Mouse (Mus musculus) forebrain, postnatal 0 days (tissue): ENCODE measurements at regions not wholly inside any gene's neighbourhood (a gene's known extent, or its start where the extent isn't known, plus 50 kb on each side); places are given as distances from the start of the nearest gene placed in this dataset.

Experiments used
- ATAC-seq: fragments of 200-750 bp; cut with Nextera tagmentation; 2 replicates; pipeline ENCODE4 v1.8.0; 2017; ENCODE audit warnings: mild to moderate bottlenecking, moderate library complexity
- DNase-seq: peaks from one replicate; pipeline ENCODE4 v3.0.0-alpha.2; 2015
- H3K27ac ChIP-seq: fragments of 300-500 bp; sonication (generic); 2 replicates; pipeline ENCODE4 v1.5.1; 2014; ENCODE audit warnings: low read depth, mild to moderate bottlenecking, antibody characterized with exemption, low read length, moderate library complexity, mixed read lengths
- H3K27me3 ChIP-seq: fragments of 300-500 bp; sonication (generic); 2 replicates; pipeline ENCODE4 v1.6.1; 2014; ENCODE audit warnings: mild to moderate bottlenecking, low read length, mixed read lengths; ENCODE audit not compliant: insufficient read depth
- H3K36me3 ChIP-seq: fragments of 300-500 bp; sonication (generic); 2 replicates; pipeline ENCODE4 v1.6.1; 2014; ENCODE audit warnings: mild to moderate bottlenecking, moderate library complexity; ENCODE audit not compliant: insufficient read depth
- H3K4me1 ChIP-seq: fragments of 300-500 bp; sonication (generic); 2 replicates; pipeline ENCODE4 v1.6.1; 2014; ENCODE audit warnings: antibody characterized with exemption; ENCODE audit not compliant: insufficient read depth
- H3K4me2 ChIP-seq: fragments of 300-500 bp; sonication (generic); 2 replicates; pipeline ENCODE4 v1.6.1; 2014; ENCODE audit warnings: low read depth, mild to moderate bottlenecking, moderate library complexity
- H3K4me3 ChIP-seq: fragments of 300-500 bp; sonication (generic); 2 replicates; pipeline ENCODE4 v1.5.1; 2014; ENCODE audit warnings: low read depth, low read length, mixed read lengths
- H3K9ac ChIP-seq: fragments of 300-500 bp; sonication (generic); 2 replicates; pipeline ENCODE4 v1.6.1; 2014; ENCODE audit warnings: mild to moderate bottlenecking
- H3K9me3 ChIP-seq: fragments of 300-500 bp; sonication (generic); 2 replicates; pipeline ENCODE4 v1.6.1; 2016; ENCODE audit warnings: low read length
- CTCF ChIP-seq: sonication (generic); IDR thresholded peaks from 2 replicates; pipeline ENCODE4 v1.5.1; 2016; ENCODE audit warnings: antibody characterized with exemption, control low read depth, low read depth
- WGBS: fragments of 180-500 bp; shearing (Covaris S2); extraction: QIAGEN DNeasy Blood & Tissue Kit; methylation state at CpG from one replicate; pipeline ENCODE4 v1.1.7; 2014; 5-methylcytosine and 5-hydroxymethylcytosine counted together

DNA sequence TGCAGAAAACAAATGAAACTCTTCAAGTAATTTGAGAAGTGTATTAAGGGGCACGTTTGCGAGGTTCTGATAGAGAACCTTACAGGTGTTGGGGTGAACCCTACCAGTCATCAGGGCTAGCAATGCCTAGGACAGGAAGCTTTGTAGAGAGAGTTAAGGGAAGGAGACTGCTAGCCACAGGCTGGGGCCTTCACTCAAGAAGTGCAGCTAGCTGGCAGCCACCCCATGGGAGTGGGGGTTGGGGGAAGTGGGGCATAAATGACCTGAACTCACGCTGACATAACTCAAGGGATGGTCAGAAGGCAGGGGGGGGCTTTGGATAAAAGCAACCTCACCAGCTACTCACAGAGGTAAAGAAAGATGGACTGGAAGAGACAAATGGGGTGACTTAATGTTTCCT is 80.3 kb upstream of the Gm47985 start:
- Histone ChIP-seq H3K27ac (no peak overlapping the region), H3K4me2 (no peak overlapping the region), H3K9ac (no peak overlapping the region), H3K4me3 (no peak overlapping the region), H3K36me3 (no peaks in the 10 kb centered on the region), H3K27me3 (no peaks in the 10 kb centered on the region), H3K4me1 (no peaks in the 10 kb centered on the region), H3K9me3 (no peaks in the 10 kb centered on the region)
- TF ChIP-seq CTCF, result no peak
- ATAC-seq (no peak), DNase-seq (no peak)
- 81% methylated on average over 3 of the region's 3 CpGs for WGBS

- Histone ChIP-seq H3K9ac (no peak overlapping the region), H3K27me3 (no peaks in the 10 kb centered on the region), H3K27ac (no peak overlapping the region), H3K4me3 (no peak overlapping the region), H3K4me2 (no peak overlapping the region), H3K9me3 (no peaks in the 10 kb centered on the region), H3K4me1 (no peaks in the 10 kb centered on the region), H3K36me3 (no peaks in the 10 kb centered on the region)
- DNase-seq, result no peak
- ATAC-seq, result peak; percentile 47; the same call in 1 of the 2 replicates
- 82% methylated on average over 16 of the region's 16 CpGs for WGBS
- no peak for TF ChIP-seq CTCF
Measured at GRCm38 (mm10) chr1:151102646-151103391, 79.5 kb upstream of the Gm47985 start.

- TF ChIP-seq CTCF, result no peak
- Histone ChIP-seq H3K9me3 (no peaks in the 10 kb centered on the region), H3K4me1 (no peaks in the 10 kb centered on the region), H3K36me3 (no peaks in the 10 kb centered on the region), H3K4me3 (no peak overlapping the region), H3K27me3 (no peaks in the 10 kb centered on the region), H3K27ac (no peak overlapping the region), H3K9ac (no peak overlapping the region), H3K4me2 (no peak overlapping the region)
- DNase-seq (peak; percentile 19), ATAC-seq (peak; percentile 62; the same call in 1 of the 2 replicates)
- WGBS, result 62% methylated on average over 6 of the region's 6 CpGs
Measured at GRCm38 (mm10) chr1:151103522-151104037, 78.8 kb upstream of the Gm47985 start.

- H3K36me3 ChIP-seq, result no peaks in the 10 kb centered on the region
- no peaks in the 10 kb centered on the region for H3K9me3 ChIP-seq
- H3K4me1 ChIP-seq, result no peaks in the 10 kb centered on the region
- H3K4me3 ChIP-seq, result no peak overlapping the region
- no peak for TF ChIP-seq CTCF
- no peak overlapping the region for H3K9ac ChIP-seq
- no peak overlapping the region for H3K27ac ChIP-seq
- ATAC-seq, result no peak
- no peak overlapping the region for H3K4me2 ChIP-seq
- WGBS, result 84% methylated on average over 5 of the region's 5 CpGs
- H3K27me3 ChIP-seq, result no peaks in the 10 kb centered on the region
- DNase-seq, result no peak
Measured at GRCm38 (mm10) chr1:151104346-151104745, 78.0 kb upstream of the Gm47985 start.

- ATAC-seq (no peak), DNase-seq (no peak)
- TF ChIP-seq CTCF, result no peak
- WGBS, result 93% methylated on average over 2 of the region's 2 CpGs
- no peak overlapping the region for H3K4me2 ChIP-seq
- no peaks in the 10 kb centered on the region for H3K4me1 ChIP-seq
- no peaks in the 10 kb centered on the region for H3K36me3 ChIP-seq
- H3K9me3 ChIP-seq, result no peaks in the 10 kb centered on the region
- H3K27me3 ChIP-seq, result no peaks in the 10 kb centered on the region
- no peak overlapping the region for H3K4me3 ChIP-seq
- no peak overlapping the region for H3K27ac ChIP-seq
- H3K9ac ChIP-seq, result no peak overlapping the region
Measured at GRCm38 (mm10) chr1:151104806-151105205, 77.5 kb upstream of the Gm47985 start.

GRCm38 (mm10) chr1:151105251-151105650 is 77.1 kb upstream of the Gm47985 start:
- ATAC-seq (no peak), DNase-seq (no peak)
- Histone ChIP-seq H3K4me3 (no peak overlapping the region), H3K4me1 (no peaks in the 10 kb centered on the region), H3K27me3 (no peaks in the 10 kb centered on the region), H3K4me2 (no peak overlapping the region), H3K9me3 (no peaks in the 10 kb centered on the region), H3K36me3 (no peaks in the 10 kb centered on the region), H3K27ac (no peak overlapping the region), H3K9ac (no peak overlapping the region)
- no peak for TF ChIP-seq CTCF
- 75% methylated on average over 3 of the region's 3 CpGs for WGBS

DNA sequence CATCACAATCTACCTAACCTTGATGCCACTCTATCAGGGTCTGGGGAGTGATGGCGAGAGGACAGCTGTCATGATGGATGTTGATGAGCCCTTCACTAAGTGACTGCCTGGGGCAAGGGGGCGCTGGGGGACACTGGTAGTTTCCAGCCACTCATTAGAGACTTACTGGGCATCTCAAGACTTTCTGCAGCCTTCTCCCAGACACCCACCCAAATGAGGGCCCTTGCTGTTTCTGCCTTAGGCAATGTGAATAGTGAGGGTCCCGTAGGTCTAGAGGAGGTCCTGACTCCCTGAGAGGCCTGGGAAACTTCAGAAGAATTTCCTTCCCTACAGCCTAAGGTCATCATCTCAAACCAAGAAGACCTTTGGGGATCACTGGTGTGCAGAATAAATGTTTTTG is 74.9 kb upstream of the Gm47985 start:
- ATAC-seq, result no peak

More for the DNA sequence above, 74.9 kb upstream of the Gm47985 start:
- Histone ChIP-seq H3K27ac (no peak overlapping the region), H3K9ac (no peak overlapping the region), H3K4me2 (no peak overlapping the region), H3K4me3 (no peak overlapping the region), H3K36me3 (no peaks in the 10 kb centered on the region), H3K27me3 (no peaks in the 10 kb centered on the region), H3K4me1 (no peaks in the 10 kb centered on the region), H3K9me3 (no peaks in the 10 kb centered on the region)
- 81% methylated on average over 3 of the region's 3 CpGs for WGBS
- no peak for TF ChIP-seq CTCF
- DNase-seq, result no peak
